Mouse (Mus musculus): ENCODE results near the gene Pigr.

DNA sequence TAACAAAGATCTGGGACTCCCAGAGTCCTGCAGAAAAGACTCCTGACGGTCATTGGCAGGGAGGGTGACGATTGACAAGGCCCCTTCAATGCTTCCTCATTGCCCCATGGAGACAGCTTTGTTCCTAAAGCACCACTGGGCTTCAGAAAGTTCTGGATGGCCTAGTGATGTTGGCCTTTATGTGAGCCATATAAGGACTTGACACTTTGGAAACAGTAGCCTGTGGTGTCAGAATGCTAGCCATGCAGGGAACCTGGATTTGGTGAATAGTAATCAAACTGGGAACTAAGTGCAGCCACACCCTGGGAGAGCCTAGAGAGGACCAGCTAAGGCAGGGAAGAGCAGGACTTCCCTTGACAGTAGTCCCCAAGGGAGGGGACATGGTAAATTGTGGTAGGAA lies 25.0 kb upstream of the Pigr start:
- TF ChIP-seq CTCF (IDR thresholded peaks at IDR 0.05; ENCODE audit: borderline replicate concordance, control insufficient read depth, extremely low read depth, insufficient read depth, low read length, poor library complexity), result no peak
- TF ChIP-seq POLR2A (IDR thresholded peaks at IDR 0.05; ENCODE audit: control insufficient read depth, extremely low read depth, insufficient read depth, low read length, poor library complexity), result no peak

Data from thymus, adult 2 months (tissue).